Mouse (Mus musculus) kidney, postnatal 0 days (tissue): ENCODE measurements at regions not wholly inside any gene's neighbourhood (a gene's known extent, or its start where the extent isn't known, plus 50 kb on each side); places are given as distances from the start of the nearest gene placed in this dataset.

Experiments
- ATAC-seq: fragments of 200-750 bp; cut with Nextera tagmentation; replicated peaks from 2 replicates; pipeline ENCODE4 v1.8.0; 2017; ENCODE audit warnings: low read depth, moderate number of reproducible peaks, moderate TSS enrichment, moderate library complexity; ENCODE audit not compliant: low FRiP score
- DNase-seq: peaks from one replicate; pipeline ENCODE4 v3.0.0-alpha.2; 2016; ENCODE audit warnings: low spot score
- H3K27ac ChIP-seq: fragments of 300-500 bp; sonication (generic); 2 replicates; pipeline ENCODE4 v1.5.1; 2014; ENCODE audit warnings: mild to moderate bottlenecking
- H3K27me3 ChIP-seq: fragments of 300-500 bp; sonication (generic); 2 replicates; pipeline ENCODE4 v1.6.1; 2014; ENCODE audit warnings: low read length, mixed read lengths; ENCODE audit not compliant: insufficient read depth
- H3K36me3 ChIP-seq: fragments of 300-500 bp; sonication (generic); 2 replicates; pipeline ENCODE4 v1.6.1; 2014; ENCODE audit warnings: low read length, mixed read lengths; ENCODE audit not compliant: insufficient read depth
- H3K4me1 ChIP-seq: fragments of 300-500 bp; sonication (generic); replicated peaks from 2 replicates; pipeline ENCODE4 v1.6.1; 2014; ENCODE audit warnings: antibody characterized with exemption, low read length, mixed read lengths; ENCODE audit not compliant: insufficient read depth
- H3K4me2 ChIP-seq: fragments of 300-500 bp; sonication (generic); 2 replicates; pipeline ENCODE4 v1.6.1; 2014; ENCODE audit warnings: mild to moderate bottlenecking, low read length, moderate library complexity, mixed read lengths
- H3K4me3 ChIP-seq: fragments of 300-500 bp; sonication (generic); replicated peaks from 2 replicates; pipeline ENCODE4 v1.5.1; 2014; ENCODE audit warnings: low read depth, low read length
- H3K9ac ChIP-seq: fragments of 300-500 bp; sonication (generic); 2 replicates; pipeline ENCODE4 v1.6.1; 2014; ENCODE audit warnings: low read depth, low read length
- H3K9me3 ChIP-seq: fragments of 300-500 bp; sonication (generic); replicated peaks from 2 replicates; pipeline ENCODE4 v1.6.1; 2016; ENCODE audit warnings: low read length, inconsistent platforms, mixed read lengths
- CTCF ChIP-seq: IDR thresholded peaks from 2 replicates; pipeline ENCODE4 v1.5.1; 2016; ENCODE audit warnings: antibody characterized with exemption, low read depth, mild to moderate bottlenecking, moderate library complexity
- WGBS: fragments of 180-500 bp; shearing (Covaris S2); extraction: QIAGEN DNeasy Blood & Tissue Kit; methylation state at CpG from one replicate; pipeline ENCODE4 v1.1.7; 2014; 5-methylcytosine and 5-hydroxymethylcytosine counted together

DNA sequence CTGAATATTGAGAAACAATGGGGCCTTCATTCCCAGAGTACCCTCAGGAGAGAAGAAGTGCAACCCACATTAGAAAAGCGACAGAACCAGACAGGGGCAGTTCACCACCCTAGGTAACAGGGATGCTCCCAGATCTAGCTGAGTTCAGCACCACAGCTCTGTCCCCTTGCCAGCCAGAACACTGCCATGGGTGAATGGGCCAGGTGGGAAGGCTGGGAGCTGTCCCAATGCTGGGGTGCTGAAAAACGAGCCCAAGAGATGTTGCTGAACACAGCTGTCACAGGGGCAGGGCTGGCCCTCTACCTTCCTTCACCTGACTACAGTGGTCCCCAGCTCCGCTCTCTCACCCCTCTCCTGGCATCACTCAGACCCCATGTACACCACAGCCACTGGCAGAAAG lies 193.3 kb upstream of the Igsf21 start:
- Histone ChIP-seq H3K9ac (no peak overlapping the region), H3K36me3 (no peaks in the 10 kb centered on the region), H3K4me3 (no peak overlapping the region), H3K27me3 (no peaks in the 10 kb centered on the region), H3K4me2 (no peak overlapping the region), H3K9me3 (no peaks in the 10 kb centered on the region), H3K27ac (no peak overlapping the region), H3K4me1 (peaks cover 6% of the 10 kb centered on the region; the same call in 1 of the 2 replicates)
- peak; percentile 77 for DNase-seq
- no peak for TF ChIP-seq CTCF
- ATAC-seq = no peak; the same call in 1 of the 2 replicates
- WGBS = 16% methylated on average over 3 of the region's 3 CpGs

DNA sequence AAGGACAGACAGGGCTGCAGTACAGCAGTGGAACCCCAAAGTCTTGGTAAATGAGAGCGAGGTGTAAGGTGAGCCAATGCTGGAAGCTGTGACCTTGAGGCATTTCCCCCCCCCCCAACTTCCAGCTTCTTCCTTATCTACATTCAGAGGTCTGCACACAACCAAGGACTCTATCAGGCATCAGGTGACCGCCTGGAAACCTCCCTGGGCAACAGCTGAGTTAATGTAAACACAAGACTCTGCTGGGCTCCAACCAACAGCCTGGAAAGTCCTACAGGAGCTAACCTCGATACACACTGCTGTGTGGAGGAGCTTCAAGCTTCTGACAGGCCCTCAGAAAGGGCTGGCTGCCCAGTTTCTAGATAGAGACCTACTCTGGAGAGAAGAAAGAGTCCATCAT lies 189.4 kb upstream of the Igsf21 start:
- 29% methylated on average over 3 of the region's 3 CpGs for WGBS
- H3K27ac ChIP-seq = no peak overlapping the region
- no peak for DNase-seq
- H3K27me3 ChIP-seq = no peaks in the 10 kb centered on the region
- no peak overlapping the region for H3K4me3 ChIP-seq
- H3K36me3 ChIP-seq = no peaks in the 10 kb centered on the region
- H3K9me3 ChIP-seq = no peaks in the 10 kb centered on the region
- TF ChIP-seq CTCF = no peak
- no peak; the same call in 1 of the 2 replicates for ATAC-seq
- peaks cover 13% of the 10 kb centered on the region for H3K4me1 ChIP-seq
- H3K9ac ChIP-seq = no peak overlapping the region
- no peak overlapping the region for H3K4me2 ChIP-seq

DNA sequence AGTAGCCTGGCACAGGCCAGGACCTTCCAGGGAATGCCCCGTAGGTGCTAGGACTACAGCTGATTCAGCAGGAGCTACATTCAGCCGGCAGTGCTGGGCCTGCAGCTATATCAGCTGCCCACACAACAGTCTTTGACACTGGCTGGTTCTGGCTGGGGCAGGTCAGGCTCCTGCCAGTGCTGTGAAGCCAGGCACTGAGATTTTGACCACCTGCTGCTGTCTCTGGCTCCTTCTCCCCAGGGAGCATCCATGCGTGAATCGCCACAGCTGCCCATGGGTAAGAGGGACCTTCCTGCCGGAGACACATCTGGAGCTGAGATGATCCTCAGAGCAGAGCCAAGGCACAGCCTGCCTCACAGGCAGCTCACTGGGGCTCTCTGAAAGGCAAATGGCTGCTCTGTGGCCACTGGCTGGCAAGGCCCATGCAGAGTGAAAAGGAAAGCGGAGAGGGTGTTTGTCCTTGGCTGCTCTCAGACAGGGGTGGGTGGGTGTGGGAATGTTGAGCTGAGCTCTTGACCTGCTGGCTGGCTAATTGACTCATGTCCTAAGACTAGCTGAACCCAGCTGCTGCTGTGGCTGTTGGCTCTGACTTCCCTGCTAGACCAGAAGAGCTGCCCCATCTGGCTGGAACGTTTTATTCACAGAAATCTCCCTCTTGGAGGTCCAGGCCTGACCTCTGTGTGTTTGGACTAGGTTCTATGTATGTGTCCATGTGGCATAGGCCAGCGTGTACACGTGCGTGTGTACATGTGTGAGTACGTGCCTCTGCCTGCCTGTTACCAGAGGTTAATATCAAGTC lies 187.4 kb upstream of the Igsf21 start:
- 53% methylated on average over 11 of the region's 11 CpGs for WGBS
- no peak overlapping the region for H3K27ac ChIP-seq
- DNase-seq (peak; percentile 25), ATAC-seq (no peak)
- H3K27me3 ChIP-seq = no peaks in the 10 kb centered on the region
- peaks cover 13% of the 10 kb centered on the region for H3K4me1 ChIP-seq
- H3K4me3 ChIP-seq = no peak overlapping the region
- H3K36me3 ChIP-seq = no peaks in the 10 kb centered on the region
- H3K4me2 ChIP-seq = no peak overlapping the region
- H3K9me3 ChIP-seq = no peaks in the 10 kb centered on the region
- TF ChIP-seq CTCF = no peak
- H3K9ac ChIP-seq = no peak overlapping the region

DNA sequence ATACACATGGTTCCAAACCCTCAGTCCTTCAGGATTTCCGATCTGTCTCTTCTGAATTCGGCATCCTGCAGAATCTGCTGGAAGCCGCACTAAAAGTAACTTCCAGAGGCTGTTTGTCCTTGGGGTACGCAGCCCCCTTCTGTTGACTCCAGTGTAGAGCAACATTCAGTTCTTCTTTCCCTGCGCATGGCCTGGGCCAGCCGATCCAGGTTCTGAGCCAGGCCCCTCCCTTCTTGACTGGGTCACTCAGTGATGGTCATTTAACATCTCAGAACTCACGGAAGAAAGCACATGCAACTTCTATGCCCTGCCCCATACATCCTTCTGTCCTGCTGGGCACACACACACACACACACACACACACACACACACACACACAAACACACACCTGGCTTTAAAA lies 185.5 kb upstream of the Igsf21 start:
- Histone ChIP-seq H3K27ac (no peak overlapping the region), H3K4me1 (peaks cover 13% of the 10 kb centered on the region), H3K9ac (no peak overlapping the region), H3K36me3 (no peaks in the 10 kb centered on the region), H3K4me2 (no peak overlapping the region), H3K9me3 (no peaks in the 10 kb centered on the region), H3K27me3 (no peaks in the 10 kb centered on the region), H3K4me3 (no peak overlapping the region)
- no peak for TF ChIP-seq CTCF
- 70% methylated on average over 7 of the region's 7 CpGs for WGBS
- no peak for DNase-seq
- ATAC-seq = no peak

DNA sequence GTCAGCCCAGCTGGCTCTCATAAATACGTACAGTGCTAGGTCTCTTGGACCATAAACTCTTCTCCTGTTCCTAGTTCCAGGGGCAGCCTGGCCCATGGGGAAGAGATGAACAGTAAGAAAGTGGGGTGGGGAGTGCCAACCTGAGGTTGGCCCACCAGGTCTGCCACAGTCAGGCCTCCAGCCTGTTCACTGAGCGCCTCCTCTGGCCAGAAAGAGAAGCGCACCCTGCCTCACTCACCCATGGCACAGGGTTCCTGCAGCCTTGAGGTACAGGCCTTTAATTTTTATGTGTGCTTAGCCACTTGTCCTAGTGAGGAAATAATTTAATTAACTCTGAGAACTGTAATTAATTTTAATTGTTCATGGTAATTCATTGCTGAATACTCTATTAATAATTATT lies 180.5 kb upstream of the Igsf21 start:
- H3K36me3 ChIP-seq = no peaks in the 10 kb centered on the region
- no peaks in the 10 kb centered on the region for H3K27me3 ChIP-seq
- 77% methylated on average over 3 of the region's 3 CpGs for WGBS
- no peaks in the 10 kb centered on the region for H3K4me1 ChIP-seq
- H3K9me3 ChIP-seq = no peaks in the 10 kb centered on the region
- H3K9ac ChIP-seq = no peak overlapping the region
- H3K4me2 ChIP-seq = no peak overlapping the region
- no peak overlapping the region for H3K4me3 ChIP-seq
- no peak overlapping the region for H3K27ac ChIP-seq
- ATAC-seq = no peak
- no peak for DNase-seq
- TF ChIP-seq CTCF = peak; percentile 19; the same call in 1 of the 2 replicates

DNA sequence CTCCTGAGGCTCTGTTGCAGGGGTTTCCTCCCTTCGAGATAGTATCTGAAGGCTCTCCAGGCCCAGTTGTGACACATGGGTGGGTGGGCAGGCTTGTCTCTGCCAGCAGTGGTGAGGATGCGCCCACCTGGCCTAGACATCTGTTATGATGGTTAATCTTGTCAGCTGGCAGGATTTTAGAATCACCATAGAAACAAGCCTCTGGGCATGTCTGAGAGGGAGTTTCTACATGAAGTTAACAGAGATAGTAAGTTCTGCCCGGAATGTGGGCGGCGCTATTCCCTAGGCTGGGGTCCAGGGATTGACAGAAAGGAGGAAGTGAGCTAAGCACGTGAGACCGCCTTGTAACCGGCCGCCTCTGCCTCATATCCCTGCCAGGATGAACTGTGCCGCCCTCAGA lies 177.2 kb upstream of the Igsf21 start:
- Histone ChIP-seq H3K27ac (no peak overlapping the region), H3K4me2 (no peak overlapping the region), H3K9ac (no peak overlapping the region), H3K36me3 (no peaks in the 10 kb centered on the region), H3K4me1 (no peaks in the 10 kb centered on the region), H3K9me3 (no peaks in the 10 kb centered on the region), H3K27me3 (no peaks in the 10 kb centered on the region), H3K4me3 (no peak overlapping the region)
- ATAC-seq (no peak), DNase-seq (no peak)
- TF ChIP-seq CTCF = no peak
- WGBS = 91% methylated on average over 10 of the region's 10 CpGs
